Mouse (Mus musculus) forebrain, embryonic 11.5 days (tissue): ENCODE measurements at regions not wholly inside any gene's neighbourhood (a gene's known extent, or its start where the extent isn't known, plus 50 kb on each side); places are given as distances from the start of the nearest gene placed in this dataset.

Experiments used
- ATAC-seq: fragments of 200-750 bp; cut with Nextera tagmentation; replicated peaks from 2 replicates; pipeline ENCODE4 v1.8.0; 2017; ENCODE audit warnings: moderate TSS enrichment; ENCODE audit not compliant: low FRiP score
- DNase-seq: peaks from one replicate; pipeline ENCODE4 v3.0.0-alpha.2; 2017; ENCODE audit warnings: low spot score
- H3K27ac ChIP-seq: fragments of 300-500 bp; sonication (generic); 2 replicates; pipeline ENCODE4 v1.5.1; 2014; ENCODE audit warnings: low read depth, low read length
- H3K27me3 ChIP-seq: fragments of 300-500 bp; sonication (generic); 2 replicates; pipeline ENCODE4 v1.6.1; 2014; ENCODE audit warnings: mild to moderate bottlenecking, low read length, mixed read lengths; ENCODE audit not compliant: control insufficient read depth, insufficient read depth
- H3K36me3 ChIP-seq: fragments of 300-500 bp; sonication (generic); 2 replicates; pipeline ENCODE4 v1.6.1; 2014; ENCODE audit warnings: mild to moderate bottlenecking, low read length, moderate library complexity, mixed read lengths; ENCODE audit not compliant: control insufficient read depth, insufficient read depth
- H3K4me1 ChIP-seq: fragments of 300-500 bp; sonication (generic); replicated peaks from 2 replicates; pipeline ENCODE4 v1.6.1; 2014; ENCODE audit warnings: low read length, mixed read lengths; ENCODE audit not compliant: control insufficient read depth, insufficient read depth
- H3K4me2 ChIP-seq: fragments of 300-500 bp; sonication (generic); 2 replicates; pipeline ENCODE4 v1.6.1; 2014; ENCODE audit warnings: low read depth, mild to moderate bottlenecking, low read length, moderate library complexity, mixed read lengths; ENCODE audit not compliant: severe bottlenecking
- H3K4me3 ChIP-seq: fragments of 300-500 bp; sonication (generic); 2 replicates; pipeline ENCODE4 v1.5.1; 2014; ENCODE audit warnings: low read depth, low read length
- H3K9ac ChIP-seq: fragments of 300-500 bp; sonication (generic); 2 replicates; pipeline ENCODE4 v1.6.1; 2014; ENCODE audit warnings: low read length
- H3K9me3 ChIP-seq: fragments of 300-500 bp; sonication (generic); 2 replicates; pipeline ENCODE4 v1.6.1; 2016; ENCODE audit warnings: low read length, mixed read lengths; ENCODE audit not compliant: control insufficient read depth
- WGBS: fragments of 180-500 bp; shearing (Covaris S2); extraction: QIAGEN DNeasy Blood & Tissue Kit; methylation state at CpG from one replicate; pipeline ENCODE4 v1.1.7; 2014; 5-methylcytosine and 5-hydroxymethylcytosine counted together

DNA sequence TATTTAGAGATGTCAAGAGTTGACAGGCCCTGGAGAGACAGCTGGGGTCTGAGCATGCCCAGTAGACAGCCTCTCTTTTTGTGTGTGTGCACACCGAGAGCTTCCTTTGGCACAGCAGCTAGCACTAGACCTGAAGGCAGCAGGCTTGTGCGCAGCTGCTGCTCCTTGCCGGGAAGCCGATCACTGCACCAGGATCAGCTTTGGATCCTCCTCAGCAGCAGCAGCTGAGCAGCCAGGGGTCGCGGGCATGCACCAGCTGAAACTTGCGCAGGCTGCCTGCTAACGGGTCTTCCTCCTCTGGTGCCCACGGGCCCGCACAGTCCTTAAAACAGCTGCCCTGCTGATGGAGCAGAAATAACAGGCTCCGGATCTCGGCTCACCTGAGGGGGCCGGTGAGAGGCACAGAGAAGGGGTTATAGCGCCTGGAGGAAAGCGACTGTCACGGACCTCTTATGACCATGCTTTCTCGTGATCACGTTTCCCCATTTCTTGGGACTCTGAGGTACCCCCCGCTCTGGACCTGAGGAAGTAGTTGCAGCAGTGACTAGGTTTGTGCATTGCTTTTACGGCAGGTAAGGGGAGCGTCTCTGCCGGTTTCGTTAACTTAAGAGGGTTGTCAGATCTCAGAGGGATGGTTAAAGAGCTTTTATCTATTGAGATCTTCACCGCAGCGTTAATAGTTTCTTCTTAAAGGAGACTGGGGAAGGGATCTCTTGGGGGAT lies 57.8 kb upstream of the Arhgap18 start:
- no peaks in the 10 kb centered on the region for H3K9me3 ChIP-seq
- H3K4me1 ChIP-seq = 0 out of 2 replicates have a peak, but pooled peaks cover 3% of the 10 kb centered on the region
- H3K4me3 ChIP-seq = peak overlapping the region; percentile 37
- peak overlapping the region; percentile 49; the same call in 1 of the 2 replicates for H3K9ac ChIP-seq
- DNase-seq (peak; percentile 75), ATAC-seq (peak; percentile 89)
- 2% methylated on average over 25 of the region's 25 CpGs for WGBS
- H3K4me2 ChIP-seq = peak overlapping the region; percentile 80
- no peaks in the 10 kb centered on the region for H3K36me3 ChIP-seq
- no peak overlapping the region for H3K27ac ChIP-seq
- H3K27me3 ChIP-seq = no peaks in the 10 kb centered on the region
